Mouse (Mus musculus): ENCODE measurements around the gene Scfd2.

DNA sequence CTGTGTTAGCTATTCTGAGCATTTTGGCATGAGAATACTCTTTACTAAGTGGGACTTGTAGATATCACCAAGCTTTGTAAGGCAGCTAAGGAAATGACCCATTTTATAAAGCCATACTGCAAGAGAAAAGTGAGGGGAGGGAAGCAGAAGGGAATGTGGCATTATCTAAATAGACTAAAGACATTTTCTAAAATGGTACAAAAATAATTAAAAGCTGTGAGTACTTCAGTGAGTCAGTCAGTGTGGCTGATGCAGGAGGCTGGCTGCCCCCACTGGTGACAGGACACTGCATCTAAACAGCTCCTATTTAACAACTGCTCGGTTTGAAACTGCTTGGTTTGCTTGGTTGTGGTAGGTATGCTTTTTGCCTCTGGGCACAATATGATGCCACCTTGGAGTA lies 276.6 kb downstream of the Scfd2 start:
- no peak for TF ChIP-seq CTCF (IDR thresholded peaks at IDR 0.05; ENCODE audit: extremely low read depth, insufficient read length, insufficient replicate concordance, low read depth, low read length)
- no peak for TF ChIP-seq POLR2A (IDR thresholded peaks at IDR 0.05; ENCODE audit: low read depth, low read length)

All from small intestine, adult 2 months (tissue).